Mouse (Mus musculus) intestine, embryonic 15.5 days (tissue): ENCODE data around the gene Atp2b4. TPM values are rescaled to one million over a fixed set of nuclear protein-coding genes. Genes with fewer than 3 reads are reported as not detected.
"Not testable (repeated sequence)": the region's sequence is repeated elsewhere in the genome, so short reads cannot be mapped to it uniquely, and the experiment has no call there.

Source experiments
- ATAC-seq: fragments of 200-750 bp; cut with Nextera tagmentation; 2 replicates; pipeline ENCODE4 v1.8.0; 2017; ENCODE audit warnings: moderate TSS enrichment, moderate library complexity
- H3K27ac ChIP-seq: fragments of 300-500 bp; sonication (generic); 2 replicates; pipeline ENCODE4 v1.5.1; 2015; ENCODE audit warnings: mild to moderate bottlenecking, inconsistent platforms
- H3K27me3 ChIP-seq: fragments of 300-500 bp; sonication (generic); replicated peaks from 2 replicates; pipeline ENCODE4 v1.6.1; 2015; ENCODE audit warnings: inconsistent platforms
- H3K36me3 ChIP-seq: fragments of 300-500 bp; sonication (generic); 2 replicates; pipeline ENCODE4 v1.6.1; 2015; ENCODE audit warnings: inconsistent platforms
- H3K4me1 ChIP-seq: fragments of 300-500 bp; sonication (generic); replicated peaks from 2 replicates; pipeline ENCODE4 v1.6.1; 2015; ENCODE audit warnings: inconsistent platforms
- H3K4me2 ChIP-seq: fragments of 300-500 bp; sonication (generic); replicated peaks from 2 replicates; pipeline ENCODE4 v1.6.1; 2015; ENCODE audit warnings: mild to moderate bottlenecking, inconsistent platforms
- H3K4me3 ChIP-seq: fragments of 300-500 bp; sonication (generic); replicated peaks from 2 replicates; pipeline ENCODE4 v1.5.1; 2015; ENCODE audit warnings: inconsistent platforms
- H3K9ac ChIP-seq: fragments of 300-500 bp; sonication (generic); 2 replicates; pipeline ENCODE4 v1.6.1; 2015; ENCODE audit warnings: inconsistent platforms
- H3K9me3 ChIP-seq: fragments of 300-500 bp; sonication (generic); 2 replicates; pipeline ENCODE4 v1.6.1; 2016; ENCODE audit warnings: inconsistent platforms
- WGBS: fragments of 180-500 bp; shearing (Covaris S2); methylation state at CpG from one replicate; pipeline ENCODE4 v1.1.7; 2015; 5-methylcytosine and 5-hydroxymethylcytosine counted together
- polyA plus RNA-seq: library from polyadenylated mRNA; unstranded; fragments of >200 nt; fragmentation: Nextera tagmentation; extraction: Ambion mirVana; gene quantifications from 2 replicates; pipeline ENCODE4 v1.2.1, GENCODE M21; 2015

Gene Atp2b4
- polyA plus RNA-seq, 1 experiment from 2014 or later, result 19.9 TPM

GRCm38 (mm10) chr1:133685749-133686519, 114.9 kb downstream of the Atp2b4 start:
- Histone ChIP-seq H3K4me2 (no peak overlapping the region), H3K36me3 (no peaks in the 10 kb centered on the region), H3K27me3 (no peaks in the 10 kb centered on the region), H3K9me3 (no peaks in the 10 kb centered on the region), H3K4me1 (peaks cover 3% of the 10 kb centered on the region; the same call in 1 of the 2 replicates), H3K9ac (no peak overlapping the region), H3K27ac (peak overlapping the region; percentile 51; the same call in 1 of the 2 replicates), H3K4me3 (no peak overlapping the region)
- ATAC-seq, result peak; percentile 94
- WGBS, result 66% methylated on average over 10 of the region's 10 CpGs

GRCm38 (mm10) chr1:133671801-133672200, 129.0 kb downstream of the Atp2b4 start:
- Histone ChIP-seq H3K27ac (no peak overlapping the region), H3K36me3 (no peaks in the 10 kb centered on the region), H3K4me1 (no peaks in the 10 kb centered on the region), H3K9ac (no peak overlapping the region), H3K4me2 (no peak overlapping the region), H3K27me3 (no peaks in the 10 kb centered on the region), H3K9me3 (no peaks in the 10 kb centered on the region), H3K4me3 (no peak overlapping the region)
- 64% methylated on average over 3 of the region's 3 CpGs for WGBS
- no peak for ATAC-seq

GRCm38 (mm10) chr1:133671266-133671665, 129.6 kb downstream of the Atp2b4 start:
- no peaks in the 10 kb centered on the region for H3K27me3 ChIP-seq
- no peak overlapping the region for H3K9ac ChIP-seq
- no peaks in the 10 kb centered on the region for H3K36me3 ChIP-seq
- WGBS, result 81% methylated on average over 3 of the region's 3 CpGs
- no peak for ATAC-seq
- H3K4me2 ChIP-seq, result no peak overlapping the region
- no peaks in the 10 kb centered on the region for H3K4me1 ChIP-seq
- H3K9me3 ChIP-seq, result no peaks in the 10 kb centered on the region
- no peak overlapping the region for H3K4me3 ChIP-seq
- H3K27ac ChIP-seq, result peak overlapping the region; percentile 49; the same call in 1 of the 2 replicates

GRCm38 (mm10) chr1:133670776-133671175, 130.1 kb downstream of the Atp2b4 start:
- no peaks in the 10 kb centered on the region for H3K9me3 ChIP-seq
- no peak overlapping the region for H3K9ac ChIP-seq
- no peaks in the 10 kb centered on the region for H3K36me3 ChIP-seq
- H3K4me2 ChIP-seq, result no peak overlapping the region
- H3K4me3 ChIP-seq, result no peak overlapping the region
- H3K27ac ChIP-seq, result peak overlapping the region; percentile 49
- H3K27me3 ChIP-seq, result no peaks in the 10 kb centered on the region
- WGBS, result 62% methylated on average over 6 of the region's 6 CpGs
- ATAC-seq, result no peak; the same call in none of the 2 replicates
- H3K4me1 ChIP-seq, result no peaks in the 10 kb centered on the region

GRCm38 (mm10) chr1:133670190-133670589, 130.7 kb downstream of the Atp2b4 start:
- peak; percentile 95 for ATAC-seq
- Histone ChIP-seq H3K27ac (peak overlapping the region; percentile 49), H3K4me2 (0 out of 2 replicates have a peak overlapping the region, but pooled peaks have one; percentile 25)

GRCm38 (mm10) chr1:133668618-133669017, 132.2 kb downstream of the Atp2b4 start:
- H3K9ac ChIP-seq, result no peak overlapping the region
- ATAC-seq, result no peak

More at GRCm38 (mm10) chr1:133670190-133670589, 130.7 kb downstream of the Atp2b4 start:
- H3K9ac ChIP-seq, result no peak overlapping the region
- H3K4me1 ChIP-seq, result no peaks in the 10 kb centered on the region
- WGBS, result 61% methylated on average over 12 of the region's 12 CpGs
- H3K4me3 ChIP-seq, result peak overlapping the region; percentile 18; the same call in 1 of the 2 replicates
- H3K9me3 ChIP-seq, result no peaks in the 10 kb centered on the region
- no peaks in the 10 kb centered on the region for H3K27me3 ChIP-seq
- H3K36me3 ChIP-seq, result no peaks in the 10 kb centered on the region

GRCm38 (mm10) chr1:133667721-133668120, 133.1 kb downstream of the Atp2b4 start:
- H3K9ac ChIP-seq, result no peak overlapping the region
- no peak overlapping the region for H3K4me2 ChIP-seq
- no peaks in the 10 kb centered on the region for H3K36me3 ChIP-seq
- H3K9me3 ChIP-seq, result no peaks in the 10 kb centered on the region
- WGBS, result 61% methylated on average over 7 of the region's 7 CpGs
- H3K27me3 ChIP-seq, result no peaks in the 10 kb centered on the region
- no peak overlapping the region for H3K27ac ChIP-seq
- 0 out of 2 replicates have a peak, but pooled peaks cover 2% of the 10 kb centered on the region for H3K4me1 ChIP-seq
- no peak for ATAC-seq
- no peak overlapping the region for H3K4me3 ChIP-seq

More at GRCm38 (mm10) chr1:133668618-133669017, 132.2 kb downstream of the Atp2b4 start:
- Histone ChIP-seq H3K4me1 (0 out of 2 replicates have a peak, but pooled peaks cover 2% of the 10 kb centered on the region), H3K27ac (no peak overlapping the region), H3K36me3 (no peaks in the 10 kb centered on the region), H3K9me3 (no peaks in the 10 kb centered on the region), H3K4me2 (no peak overlapping the region), H3K4me3 (no peak overlapping the region), H3K27me3 (no peaks in the 10 kb centered on the region)
- 78% methylated on average over 3 of the region's 3 CpGs for WGBS

GRCm38 (mm10) chr1:133665713-133666112, 135.1 kb downstream of the Atp2b4 start:
- not testable (repeated sequence) for H3K36me3 ChIP-seq
- WGBS, result 87% methylated on average over 8 of the region's 8 CpGs

GRCm38 (mm10) chr1:133664203-133664970, 136.5 kb downstream of the Atp2b4 start:
- no peaks in the 10 kb centered on the region for H3K9me3 ChIP-seq
- H3K27ac ChIP-seq, result peak overlapping the region; percentile 24; the same call in 1 of the 2 replicates
- H3K4me2 ChIP-seq, result no peak overlapping the region
- H3K4me3 ChIP-seq, result no peak overlapping the region
- peaks cover 8% of the 10 kb centered on the region; the same call in 1 of the 2 replicates for H3K4me1 ChIP-seq
- ATAC-seq, result no peak
- no peaks in the 10 kb centered on the region for H3K36me3 ChIP-seq
- no peak overlapping the region for H3K9ac ChIP-seq
- H3K27me3 ChIP-seq, result no peaks in the 10 kb centered on the region
- 67% methylated on average over 11 of the region's 11 CpGs for WGBS

More at GRCm38 (mm10) chr1:133665713-133666112, 135.1 kb downstream of the Atp2b4 start:
- H3K4me3 ChIP-seq, H3K27me3 ChIP-seq, H3K9me3 ChIP-seq, H3K9ac ChIP-seq, ATAC-seq, H3K4me2 ChIP-seq, H3K27ac ChIP-seq, H3K4me1 ChIP-seq: not testable (repeated sequence)

GRCm38 (mm10) chr1:133663427-133663826, 137.4 kb downstream of the Atp2b4 start:
- ATAC-seq, result 0 out of 2 replicates have a peak, but pooled peaks have one; percentile 10

GRCm38 (mm10) chr1:133662941-133663340, 137.9 kb downstream of the Atp2b4 start:
- no peak overlapping the region for H3K4me2 ChIP-seq
- H3K4me1 ChIP-seq, result peaks cover 19% of the 10 kb centered on the region
- peak overlapping the region; percentile 27; the same call in 1 of the 2 replicates for H3K27ac ChIP-seq
- no peaks in the 10 kb centered on the region for H3K27me3 ChIP-seq
- H3K36me3 ChIP-seq, result no peaks in the 10 kb centered on the region
- 93% methylated on average over 7 of the region's 7 CpGs for WGBS
- H3K9ac ChIP-seq, result no peak overlapping the region
- no peak for ATAC-seq
- no peaks in the 10 kb centered on the region for H3K9me3 ChIP-seq
- no peak overlapping the region for H3K4me3 ChIP-seq

More at GRCm38 (mm10) chr1:133663427-133663826, 137.4 kb downstream of the Atp2b4 start:
- 54% methylated on average over 4 of the region's 4 CpGs for WGBS
- no peak overlapping the region for H3K9ac ChIP-seq
- H3K4me2 ChIP-seq, result no peak overlapping the region
- no peaks in the 10 kb centered on the region for H3K36me3 ChIP-seq
- H3K4me3 ChIP-seq, result no peak overlapping the region
- no peaks in the 10 kb centered on the region for H3K27me3 ChIP-seq
- no peaks in the 10 kb centered on the region for H3K9me3 ChIP-seq
- H3K4me1 ChIP-seq, result peaks cover 16% of the 10 kb centered on the region
- peak overlapping the region; percentile 27; the same call in 1 of the 2 replicates for H3K27ac ChIP-seq
